Mouse (Mus musculus): ENCODE data around the gene Daam1. TPM values are rescaled to one million over a fixed set of nuclear protein-coding genes. Genes with fewer than 3 reads are reported as not detected.

The Daam1 gene
- polyA plus RNA-seq, 1 experiment from 2014 or later, result 13.8 TPM

- no peak overlapping the region for H3K4me3 ChIP-seq
- no peaks in the 10 kb centered on the region for H3K9me3 ChIP-seq
- peaks cover 10% of the 10 kb centered on the region for H3K4me1 ChIP-seq
- no peak overlapping the region for H3K9ac ChIP-seq
- WGBS, result 85% methylated on average over 4 of the region's 4 CpGs
- H3K36me3 ChIP-seq, result no peaks in the 10 kb centered on the region
- no peak overlapping the region for H3K4me2 ChIP-seq
- no peaks in the 10 kb centered on the region for H3K27me3 ChIP-seq
- H3K27ac ChIP-seq, result no peak overlapping the region
- no peak for ATAC-seq (ENCODE audit: borderline replicate concordance, extremely low read depth, low FRiP score, low TSS enrichment)
Observed at GRCm38 (mm10) chr12:72020285-72020684, 189.4 kb downstream of the Daam1 start.

- Histone ChIP-seq H3K4me3 (no peak overlapping the region), H3K27me3 (no peaks in the 10 kb centered on the region), H3K4me2 (no peak overlapping the region; the same call in 1 of the 2 replicates), H3K36me3 (no peaks in the 10 kb centered on the region), H3K9ac (no peak overlapping the region), H3K4me1 (peaks cover 10% of the 10 kb centered on the region), H3K27ac (peak overlapping the region; percentile 48), H3K9me3 (no peaks in the 10 kb centered on the region)
- peak; percentile 77 for ATAC-seq (ENCODE audit: borderline replicate concordance, extremely low read depth, low FRiP score, low TSS enrichment)
- WGBS, result 24% methylated on average over 5 of the region's 5 CpGs
Observed at GRCm38 (mm10) chr12:72021543-72021942, 190.7 kb downstream of the Daam1 start.

GRCm38 (mm10) chr12:72022790-72023189 is 191.9 kb downstream of the Daam1 start:
- WGBS, result 56% methylated on average over 3 of the region's 3 CpGs
- Histone ChIP-seq H3K27me3 (no peaks in the 10 kb centered on the region), H3K4me2 (no peak overlapping the region), H3K4me1 (peaks cover 10% of the 10 kb centered on the region), H3K36me3 (no peaks in the 10 kb centered on the region), H3K9me3 (no peaks in the 10 kb centered on the region), H3K4me3 (no peak overlapping the region), H3K27ac (no peak overlapping the region; the same call in 1 of the 2 replicates), H3K9ac (no peak overlapping the region)
- 0 out of 2 replicates have a peak, but pooled peaks have one; percentile 21 for ATAC-seq (ENCODE audit: borderline replicate concordance, extremely low read depth, low FRiP score, low TSS enrichment)

- Histone ChIP-seq H3K4me3 (no peak overlapping the region), H3K9ac (no peak overlapping the region), H3K36me3 (no peaks in the 10 kb centered on the region), H3K27me3 (no peaks in the 10 kb centered on the region), H3K9me3 (no peaks in the 10 kb centered on the region), H3K27ac (no peak overlapping the region; the same call in 1 of the 2 replicates), H3K4me1 (peaks cover 10% of the 10 kb centered on the region), H3K4me2 (no peak overlapping the region)
- WGBS, result 95% methylated on average over 5 of the region's 5 CpGs
- ATAC-seq (ENCODE audit: borderline replicate concordance, extremely low read depth, low FRiP score, low TSS enrichment), result no peak
Observed at GRCm38 (mm10) chr12:72023572-72023971, 192.7 kb downstream of the Daam1 start.

- no peak overlapping the region for H3K9ac ChIP-seq
- no peak overlapping the region for H3K4me3 ChIP-seq
- no peaks in the 10 kb centered on the region for H3K9me3 ChIP-seq
- no peak overlapping the region for H3K4me2 ChIP-seq
- H3K36me3 ChIP-seq, result no peaks in the 10 kb centered on the region
- H3K27me3 ChIP-seq, result no peaks in the 10 kb centered on the region
- 49% methylated on average over 6 of the region's 6 CpGs for WGBS
- peaks cover 10% of the 10 kb centered on the region for H3K4me1 ChIP-seq
- no peak for ATAC-seq (ENCODE audit: borderline replicate concordance, extremely low read depth, low FRiP score, low TSS enrichment)
- no peak overlapping the region for H3K27ac ChIP-seq
Observed at GRCm38 (mm10) chr12:72025275-72025795, 194.5 kb downstream of the Daam1 start.

GRCm38 (mm10) chr12:72031171-72031570 is 200.3 kb downstream of the Daam1 start:
- no peak overlapping the region for H3K4me2 ChIP-seq
- no peak for ATAC-seq (ENCODE audit: borderline replicate concordance, extremely low read depth, low FRiP score, low TSS enrichment)
- no peaks in the 10 kb centered on the region for H3K9me3 ChIP-seq
- H3K4me1 ChIP-seq, result peaks cover 2% of the 10 kb centered on the region; the same call in 1 of the 2 replicates
- no peak overlapping the region for H3K4me3 ChIP-seq
- 80% methylated on average over 5 of the region's 5 CpGs for WGBS
- H3K9ac ChIP-seq, result no peak overlapping the region
- H3K36me3 ChIP-seq, result no peaks in the 10 kb centered on the region
- H3K27ac ChIP-seq, result no peak overlapping the region
- H3K27me3 ChIP-seq, result no peaks in the 10 kb centered on the region

- no peaks in the 10 kb centered on the region for H3K9me3 ChIP-seq
- H3K27ac ChIP-seq, result no peak overlapping the region
- peaks cover 4% of the 10 kb centered on the region; the same call in 1 of the 2 replicates for H3K4me1 ChIP-seq
- ATAC-seq (ENCODE audit: borderline replicate concordance, extremely low read depth, low FRiP score, low TSS enrichment), result no peak
- no peak overlapping the region for H3K9ac ChIP-seq
- H3K36me3 ChIP-seq, result no peaks in the 10 kb centered on the region
- H3K4me2 ChIP-seq, result no peak overlapping the region
- 66% methylated on average over 6 of the region's 6 CpGs for WGBS
- H3K4me3 ChIP-seq, result no peak overlapping the region
- H3K27me3 ChIP-seq, result no peaks in the 10 kb centered on the region
Observed at GRCm38 (mm10) chr12:72031794-72032193, 200.9 kb downstream of the Daam1 start.

GRCm38 (mm10) chr12:72036097-72036661 is 205.3 kb downstream of the Daam1 start:
- Histone ChIP-seq H3K4me3 (no peak overlapping the region), H3K36me3 (no peaks in the 10 kb centered on the region), H3K9ac (no peak overlapping the region), H3K4me1 (peaks cover 4% of the 10 kb centered on the region; the same call in 1 of the 2 replicates), H3K27ac (0 out of 2 replicates have a peak overlapping the region, but pooled peaks have one; percentile 14), H3K9me3 (0 out of 2 replicates have a peak, but pooled peaks cover 3% of the 10 kb centered on the region), H3K27me3 (no peaks in the 10 kb centered on the region), H3K4me2 (no peak overlapping the region)
- WGBS, result 32% methylated on average over 9 of the region's 9 CpGs
- no peak for ATAC-seq (ENCODE audit: borderline replicate concordance, extremely low read depth, low FRiP score, low TSS enrichment)

GRCm38 (mm10) chr12:72037049-72037448 is 206.2 kb downstream of the Daam1 start:
- peaks cover 4% of the 10 kb centered on the region; the same call in 1 of the 2 replicates for H3K4me1 ChIP-seq
- WGBS, result 70% methylated on average over 6 of the region's 6 CpGs
- no peak overlapping the region for H3K9ac ChIP-seq

GRCm38 (mm10) chr12:72038866-72039265 is 208.0 kb downstream of the Daam1 start:
- Histone ChIP-seq H3K4me3 (no peak overlapping the region), H3K9ac (no peak overlapping the region), H3K27me3 (no peaks in the 10 kb centered on the region), H3K27ac (no peak overlapping the region), H3K9me3 (0 out of 2 replicates have a peak, but pooled peaks cover 3% of the 10 kb centered on the region), H3K4me1 (peaks cover 4% of the 10 kb centered on the region; the same call in 1 of the 2 replicates), H3K4me2 (no peak overlapping the region), H3K36me3 (no peaks in the 10 kb centered on the region)
- WGBS, result 58% methylated on average over 2 of the region's 2 CpGs
- ATAC-seq (ENCODE audit: borderline replicate concordance, extremely low read depth, low FRiP score, low TSS enrichment), result no peak

More at GRCm38 (mm10) chr12:72037049-72037448, 206.2 kb downstream of the Daam1 start:
- Histone ChIP-seq H3K4me3 (no peak overlapping the region), H3K27ac (no peak overlapping the region), H3K36me3 (no peaks in the 10 kb centered on the region), H3K27me3 (no peaks in the 10 kb centered on the region), H3K4me2 (no peak overlapping the region), H3K9me3 (0 out of 2 replicates have a peak, but pooled peaks cover 3% of the 10 kb centered on the region)
- no peak for ATAC-seq (ENCODE audit: borderline replicate concordance, extremely low read depth, low FRiP score, low TSS enrichment)

- Histone ChIP-seq H3K4me1 (peaks cover 4% of the 10 kb centered on the region; the same call in 1 of the 2 replicates), H3K27ac (no peak overlapping the region), H3K9me3 (0 out of 2 replicates have a peak, but pooled peaks cover 3% of the 10 kb centered on the region), H3K36me3 (no peaks in the 10 kb centered on the region), H3K9ac (no peak overlapping the region), H3K4me2 (no peak overlapping the region), H3K27me3 (no peaks in the 10 kb centered on the region), H3K4me3 (no peak overlapping the region)
- WGBS, result 41% methylated on average over 8 of the region's 8 CpGs
- no peak for ATAC-seq (ENCODE audit: borderline replicate concordance, extremely low read depth, low FRiP score, low TSS enrichment)
Observed at GRCm38 (mm10) chr12:72039501-72039900, 208.6 kb downstream of the Daam1 start.

- 92% methylated on average over 3 of the region's 3 CpGs for whole genome bisulfite sequencing
- no peak for ATAC-seq (ENCODE audit: borderline replicate concordance, extremely low read depth, low FRiP score, low TSS enrichment)
- H3K27ac ChIP-seq, result no peak overlapping the region
- no peaks in the 10 kb centered on the region for H3K27me3 ChIP-seq
- H3K9me3 ChIP-seq, result 0 out of 2 replicates have a peak, but pooled peaks cover 3% of the 10 kb centered on the region
- H3K36me3 ChIP-seq, result no peaks in the 10 kb centered on the region
- no peak overlapping the region for H3K9ac ChIP-seq
- peaks cover 2% of the 10 kb centered on the region; the same call in 1 of the 2 replicates for H3K4me1 ChIP-seq
- H3K4me3 ChIP-seq, result no peak overlapping the region
- no peak overlapping the region for H3K4me2 ChIP-seq
Observed at GRCm38 (mm10) chr12:72041238-72041637, 210.4 kb downstream of the Daam1 start.

Data from lung, embryonic 15.5 days (tissue).